Mouse (Mus musculus) layer of hippocampus, adult 18-20 months (tissue): Measurements from ENCODE around the gene Rnf44. TPM values are rescaled to one million over a fixed set of nuclear protein-coding genes. Genes with fewer than 3 reads are reported as not detected.

Experiments used
- total RNA-seq, 2 experiments: library from RNA; stranded (reverse); gene quantifications; 2 replicates each; pipeline ENCODE4 v1.2.3; 2021

The Rnf44 gene
- total RNA-seq, 2 experiments from 2014 or later: 164 to 179 TPM

Other genes starting within 250 kb of the Rnf44 start
- 10 to 100 TPM; 27.9 to 41.2 TPM for gene Thoc3, start 225.1 kb downstream of the Rnf44 start, total RNA-seq
- 10 to 100 TPM; 15.2 to 16.0 TPM for gene Simc1, start 190.1 kb downstream of the Rnf44 start, total RNA-seq
- gene 4833439L19Rik, start 128.5 kb downstream of the Rnf44 start, total RNA-seq: 100 to 1,000 TPM; 145 to 151 TPM
- 10 to 100 TPM; 35.9 to 38.7 TPM for gene Arl10, start 118.9 kb downstream of the Rnf44 start, total RNA-seq
- 10 to 100 TPM; 25.0 to 26.1 TPM for gene Nop16, start 103.8 kb downstream of the Rnf44 start, total RNA-seq
- 100 to 1,000 TPM; 170 to 174 TPM for gene Higd2a, start 103.7 kb downstream of the Rnf44 start, total RNA-seq
- gene Cltb, start 82.6 kb downstream of the Rnf44 start, total RNA-seq: 100 to 1,000 TPM; 263 to 281 TPM
- gene Faf2, start 72.1 kb downstream of the Rnf44 start, total RNA-seq: 10 to 100 TPM; 52.8 to 56.7 TPM
- under 1 TPM; 0.20 to 0.22 TPM for gene Cdhr2, start 7.6 kb upstream of the Rnf44 start, total RNA-seq
- gene Gprin1, start 56.0 kb upstream of the Rnf44 start, total RNA-seq: 100 to 1,000 TPM; 146 to 150 TPM
- gene Sncb, start 72.7 kb upstream of the Rnf44 start, total RNA-seq: 100 to 1,000 TPM; 687 to 705 TPM
- gene Eif4e1b, start 90.1 kb upstream of the Rnf44 start, total RNA-seq: not detected
- 10 to 100 TPM; 75.8 to 78.0 TPM for gene Tspan17, start 95.5 kb upstream of the Rnf44 start, total RNA-seq